Mouse (Mus musculus) ovary, postnatal 36 days (tissue): ENCODE results near the gene Cdh4.

Experiments used
- DNase-seq: peaks from one replicate; pipeline ENCODE4 v3.0.0; 2022; ENCODE audit warnings: low spot score, mixed read lengths

The Cdh4 gene

GRCm38 (mm10) chr2:179733141-179733831 is 291.1 kb downstream of the Cdh4 start:
- DNase-seq: no peak

GRCm38 (mm10) chr2:179742419-179742818 is 300.2 kb downstream of the Cdh4 start:
- DNase-seq: no peak

GRCm38 (mm10) chr2:179742828-179743227 is 300.6 kb downstream of the Cdh4 start:
- no peak for DNase-seq

- no peak for DNase-seq
Observed at GRCm38 (mm10) chr2:179746491-179746890, 304.3 kb downstream of the Cdh4 start.

- DNase-seq: no peak
Observed at GRCm38 (mm10) chr2:179749399-179749798, 307.2 kb downstream of the Cdh4 start.

- no peak for DNase-seq
Observed at GRCm38 (mm10) chr2:179753811-179754210, 311.6 kb downstream of the Cdh4 start.

- no peak for DNase-seq
Observed at GRCm38 (mm10) chr2:179754776-179755175, 312.5 kb downstream of the Cdh4 start.

GRCm38 (mm10) chr2:179761718-179762441 is 319.6 kb downstream of the Cdh4 start:
- DNase-seq: no peak

- DNase-seq: no peak
Observed at GRCm38 (mm10) chr2:179762521-179763305, 320.5 kb downstream of the Cdh4 start.

GRCm38 (mm10) chr2:179764460-179764859 is 322.2 kb downstream of the Cdh4 start:
- no peak for DNase-seq

GRCm38 (mm10) chr2:179766664-179767526 is 324.7 kb downstream of the Cdh4 start:
- DNase-seq: no peak

- no peak for DNase-seq
Observed at GRCm38 (mm10) chr2:179767527-179767849, 325.3 kb downstream of the Cdh4 start.

- DNase-seq: peak; percentile 9
Observed at GRCm38 (mm10) chr2:179769137-179769536, 326.9 kb downstream of the Cdh4 start.

- no peak for DNase-seq
Observed at GRCm38 (mm10) chr2:179769943-179770342, 327.7 kb downstream of the Cdh4 start.

GRCm38 (mm10) chr2:179774440-179775110 is 332.3 kb downstream of the Cdh4 start:
- DNase-seq: no peak

- no peak for DNase-seq
Observed at GRCm38 (mm10) chr2:179775999-179776705, 333.9 kb downstream of the Cdh4 start.

GRCm38 (mm10) chr2:179779266-179779665 is 337.0 kb downstream of the Cdh4 start:
- DNase-seq: no peak

GRCm38 (mm10) chr2:179780961-179781360 is 338.7 kb downstream of the Cdh4 start:
- DNase-seq: no peak

GRCm38 (mm10) chr2:179787256-179787655 is 345.0 kb downstream of the Cdh4 start:
- no peak for DNase-seq

GRCm38 (mm10) chr2:179787797-179788196 is 345.6 kb downstream of the Cdh4 start:
- DNase-seq: no peak

GRCm38 (mm10) chr2:179790684-179791083 is 348.5 kb downstream of the Cdh4 start:
- no peak for DNase-seq
